Mouse (Mus musculus) urinary bladder, postnatal 36 days (tissue): ENCODE results near the gene Pex14.
"Not testable (repeated sequence)": the region's sequence is repeated elsewhere in the genome, so short reads cannot be mapped to it uniquely, and the experiment has no call there.

Experiments used
- DNase-seq, 2 experiments: peaks; one replicate each; pipeline ENCODE4 v3.0.0; 2022; ENCODE audit warnings: low spot score in 2 of 2, mixed read lengths in 1 of 2

Gene Pex14

GRCm38 (mm10) chr4:149099369-149100017, at the start of gene Pex14:
Pex14 (minus strand) TSS chr4:149099876.
- peak; percentile 85 to 92 for DNase-seq

DNA sequence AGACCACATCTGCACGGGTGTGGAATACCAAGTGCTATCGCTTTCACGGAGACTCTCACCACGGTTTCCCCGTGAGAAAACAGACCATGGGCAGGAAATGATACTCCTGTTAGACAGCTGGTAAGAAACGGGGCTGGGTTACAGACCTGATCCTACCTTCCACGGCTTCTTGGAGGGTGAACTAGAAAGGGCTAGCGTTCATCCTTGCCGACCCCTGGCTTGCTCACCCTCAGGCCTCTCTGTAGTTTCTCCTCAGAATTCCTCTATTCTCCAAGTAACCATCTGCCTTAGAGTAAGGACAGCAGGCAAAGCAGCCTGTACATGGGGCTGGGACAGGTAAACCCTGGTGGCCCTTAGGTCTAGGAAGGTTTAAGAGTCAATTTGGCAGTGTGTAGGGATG, 49.5 kb upstream of the Pex14 start:
- no peak for DNase-seq

DNA sequence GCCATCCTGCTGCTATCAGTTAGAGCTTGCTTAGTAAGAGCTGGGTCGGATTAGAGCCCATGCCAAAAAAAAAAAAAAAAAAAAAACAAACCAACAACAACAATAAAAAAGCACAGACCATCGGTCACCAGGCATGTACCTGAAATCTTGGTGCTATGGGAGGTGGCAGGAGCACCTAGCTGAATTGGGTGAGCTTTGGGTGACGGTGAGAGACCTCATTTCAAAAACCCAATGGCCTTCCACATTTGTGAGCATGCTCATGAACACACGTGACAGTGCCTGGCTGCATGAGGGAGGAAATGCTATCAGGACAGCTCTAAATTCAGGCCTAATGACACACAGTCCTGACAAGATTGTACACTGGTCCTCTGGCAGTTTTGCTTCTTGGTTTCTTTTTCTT, 48.4 kb upstream of the Pex14 start:
- DNase-seq, result no peak

- DNase-seq, result peak in 1 of 2 experiments; percentile 29
Observed at GRCm38 (mm10) chr4:149147528-149147927, 47.9 kb upstream of the Pex14 start.

DNA sequence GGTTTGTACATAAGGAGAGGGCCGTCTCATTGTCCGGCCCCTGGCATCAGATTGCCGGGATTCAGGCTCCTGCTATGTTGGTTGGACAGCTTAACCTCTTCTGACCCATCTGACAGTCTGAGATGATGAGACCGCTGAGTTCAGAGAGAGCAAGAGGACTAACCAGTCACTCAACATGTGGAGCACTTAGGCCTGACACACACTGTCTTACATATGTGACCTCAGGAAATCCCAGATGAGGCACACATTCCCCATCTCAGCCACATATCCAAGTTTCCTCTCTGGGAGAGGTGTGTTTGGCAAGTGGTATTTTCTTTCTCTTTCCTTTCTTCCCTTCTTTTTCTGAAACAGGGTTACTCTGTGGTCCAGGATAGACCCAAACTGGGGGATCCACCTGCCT, 45.5 kb upstream of the Pex14 start:
- no peak for DNase-seq

DNA sequence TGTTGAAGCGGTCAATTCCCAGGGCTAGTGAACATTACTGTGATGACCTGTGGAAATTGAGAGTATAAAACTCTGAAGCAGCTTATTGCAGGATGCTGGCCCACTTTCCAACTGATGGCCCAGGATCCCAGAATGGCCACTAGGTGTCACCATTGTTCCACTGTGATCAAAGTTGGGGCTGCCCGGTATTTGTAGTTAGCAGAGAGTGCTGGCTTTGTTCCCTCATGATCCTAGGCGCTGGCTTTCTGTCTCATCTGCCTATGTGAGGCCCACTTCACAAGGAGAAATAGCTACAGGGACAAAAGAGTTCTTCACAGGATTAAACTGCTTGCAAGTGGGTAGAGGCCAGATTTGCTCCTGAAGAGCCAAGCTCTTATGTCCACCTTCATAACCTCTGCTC, 44.8 kb upstream of the Pex14 start:
- peak; percentile 69 to 83 for DNase-seq

GRCm38 (mm10) chr4:149143594-149143993, 43.9 kb upstream of the Pex14 start:
- DNase-seq, result no peak

- no peak for DNase-seq
Observed at GRCm38 (mm10) chr4:149138515-149138914, 38.8 kb upstream of the Pex14 start.

GRCm38 (mm10) chr4:149136982-149137770, 37.5 kb upstream of the Pex14 start, which contains the start of gene Cenps:
Cenps (minus strand) TSS chr4:149137629.
- DNase-seq, result peak; percentile 84 to 85

GRCm38 (mm10) chr4:149136116-149136850, 36.6 kb upstream of the Pex14 start:
- no peak for DNase-seq

DNA sequence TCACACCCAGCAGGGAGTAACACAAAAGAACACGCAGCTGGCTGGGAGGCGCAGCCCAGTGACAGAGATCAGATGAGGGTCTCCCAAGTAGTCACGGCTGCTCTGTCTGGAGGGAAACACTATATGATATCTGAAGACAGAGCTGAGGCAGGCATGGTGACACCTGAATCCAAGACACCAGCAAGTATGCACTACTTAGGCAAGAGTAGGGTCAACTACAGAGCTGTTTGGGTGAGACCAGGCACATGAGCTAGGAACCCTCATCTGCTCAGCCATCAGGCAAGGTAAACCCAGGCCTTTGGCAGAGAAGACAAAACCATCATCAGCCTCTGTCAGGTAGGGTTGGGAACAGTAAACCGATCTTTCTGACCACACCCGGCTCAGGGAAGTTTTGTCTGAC, 33.7 kb upstream of the Pex14 start:
- no peak for DNase-seq

- DNase-seq, result no peak
Observed at GRCm38 (mm10) chr4:149131789-149132565, 32.3 kb upstream of the Pex14 start.

DNA sequence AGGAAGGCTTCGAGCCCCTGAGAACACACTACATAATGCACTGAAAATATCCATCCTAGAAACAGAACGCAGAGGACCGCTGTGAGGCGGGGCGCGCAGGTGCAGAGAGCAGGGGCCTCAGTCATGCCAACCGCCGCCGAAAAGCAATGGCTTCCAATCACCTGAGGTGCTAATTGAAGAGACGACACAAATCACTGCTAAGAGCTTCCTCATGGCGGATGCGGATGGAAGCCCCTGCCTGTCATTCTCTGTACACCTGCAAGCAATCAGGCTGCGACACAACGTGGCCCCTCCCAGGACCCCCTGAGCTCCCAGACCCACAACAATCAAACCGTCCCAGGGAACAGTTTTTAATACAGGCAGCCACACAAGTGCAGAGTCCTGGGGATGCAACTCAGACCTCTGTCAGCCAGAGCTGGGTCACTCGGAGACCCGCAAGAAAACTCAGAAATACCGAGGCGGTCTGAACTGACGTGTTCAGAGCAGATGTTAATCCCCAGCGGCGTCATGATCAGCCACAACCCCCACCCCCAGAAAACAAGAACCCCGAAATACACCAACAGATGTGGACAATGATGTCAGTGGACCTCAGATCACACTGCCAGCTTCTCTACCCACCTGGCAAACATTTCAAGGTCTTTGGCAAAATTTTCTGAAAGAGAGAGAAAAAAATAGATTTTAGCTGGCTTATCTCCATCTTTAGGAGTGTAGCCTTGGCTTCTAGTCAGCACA, 31.5 kb upstream of the Pex14 start:
- DNase-seq, result no peak

GRCm38 (mm10) chr4:149128467-149128866, 28.8 kb upstream of the Pex14 start:
- DNase-seq, result no peak

- no peak for DNase-seq
Observed at GRCm38 (mm10) chr4:149126663-149127062, 27.0 kb upstream of the Pex14 start, which contains the start of gene Cort. Cort (minus strand) TSS chr4:149126763.

DNA sequence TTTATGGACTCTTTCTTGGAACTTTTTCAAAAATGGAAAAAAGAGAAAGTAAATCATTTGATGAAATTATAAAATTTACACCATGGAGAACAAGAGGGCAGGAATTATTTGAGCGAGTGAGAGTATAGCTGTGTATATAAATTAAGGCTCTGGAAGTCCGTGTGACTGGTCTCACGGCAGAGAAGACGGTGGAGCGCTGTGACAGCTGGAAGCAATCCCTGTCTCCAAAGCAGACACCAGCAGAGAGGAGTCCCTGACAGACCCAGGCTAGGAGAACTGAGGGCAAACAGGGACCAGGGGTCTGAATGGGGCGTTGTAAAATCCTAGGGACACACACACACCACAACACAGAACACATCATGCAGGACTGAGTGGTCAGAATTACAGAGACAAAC, 26.4 kb upstream of the Pex14 start:
- no peak for DNase-seq

DNA sequence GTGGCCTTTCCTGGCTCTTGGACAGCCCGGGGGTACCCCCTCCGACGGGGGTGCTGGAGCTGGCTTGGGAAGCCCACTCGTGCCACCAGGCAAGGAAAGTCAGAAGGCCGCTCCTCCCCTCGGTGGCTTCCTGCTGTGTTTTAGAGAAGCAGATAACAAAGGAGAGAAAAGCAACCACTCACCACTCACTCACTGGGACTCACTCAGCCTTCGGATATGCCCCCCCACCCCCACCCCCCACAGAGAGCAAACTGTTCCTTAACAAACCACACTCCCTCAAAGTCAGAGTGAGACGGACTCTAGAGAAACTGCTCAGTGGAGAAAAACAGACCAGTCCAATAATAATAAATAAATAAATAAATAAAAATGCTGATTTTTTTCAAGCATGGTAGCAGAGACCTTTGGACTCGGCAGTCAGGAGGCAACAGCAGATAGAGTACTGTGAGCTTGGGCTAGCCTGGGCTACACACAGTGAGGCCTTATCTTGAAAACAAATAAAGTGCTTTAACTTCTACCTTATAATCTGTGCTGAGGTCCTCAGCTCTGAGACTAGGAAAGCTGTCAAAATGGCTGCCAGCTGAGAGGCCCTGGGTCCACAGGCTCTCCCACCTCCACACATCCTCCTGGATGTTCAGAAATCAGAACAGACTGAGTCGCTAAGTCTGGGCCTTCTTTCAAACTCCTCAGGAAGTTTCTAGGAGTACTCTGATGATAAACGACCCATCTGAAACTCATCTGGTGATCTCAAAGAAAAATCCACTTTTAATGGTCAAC, 25.9 kb upstream of the Pex14 start:
- DNase-seq, result no peak

GRCm38 (mm10) chr4:149123432-149123831, 23.8 kb upstream of the Pex14 start:
- DNase-seq, result no peak

- not testable (repeated sequence) for DNase-seq
Observed at GRCm38 (mm10) chr4:149119978-149120562, 20.4 kb upstream of the Pex14 start.
